9 mouse cellular contexts compared by ENCODE assay signal in genomic region chr2:45104511-45105055, GRCm38 (mm10). TPM values are rescaled to one million over a fixed set of nuclear protein-coding genes. Genes with fewer than 3 reads are reported as not detected.
A peak's percentile ranks its signal among the peaks of the same experiment; 100 is the strongest.
DNase-seq lines count a peak whose midpoint lies in the region; ATAC-seq and TF ChIP-seq lines count a peak whose summit lies in the region.
"Had no signal": no experiment of that assay in that cellular context is flagged by ENCODE, and none has a peak within 500 bp of the region (broad histone marks: within the 10 kb centered on the region; RNA-seq: fewer than 3 reads in every experiment).

No protein-coding gene starts in this region.

- DNase-seq in kidney, adult 2 months: no peak
- no peak for DNase-seq in kidney, adult 9 months
- peak; percentile 27 for DNase-seq in ZHBTc4 (ENCODE audit: low read depth, low spot score)
- no peak for DNase-seq in midbrain, embryonic 10.5 days (ENCODE audit: low spot score)
- DNase-seq in adrenal gland, adult 18-20 months (ENCODE audit: low spot score in 2 of 2): no peak
- DNase-seq in cerebellum, adult 11-12 months: no peak

- no peak for TF ChIP-seq POLR2A in kidney, adult 2 months (IDR thresholded peaks at IDR 0.05; ENCODE audit: low read depth, low read length)

- no peaks in the 10 kb centered on the region for H3K9me3 ChIP-seq in forebrain, embryonic 16.5 days (ENCODE audit: control insufficient read depth, low read length)
- H3K9me3 ChIP-seq in midbrain, embryonic 10.5 days (replicated peaks): no peaks in the 10 kb centered on the region
- H3K9me3 ChIP-seq: limb, embryonic 13.5 days had no signal

- ATAC-seq in forebrain, embryonic 16.5 days: no peak
- no peak for ATAC-seq in megakaryocyte progenitor cell, adult 5-6 weeks (replicated peaks; ENCODE audit: poor library complexity)

- H3K27me3 ChIP-seq in kidney, adult 2 months (replicated peaks; ENCODE audit: control insufficient read depth, insufficient read depth, low read length): no peaks in the 10 kb centered on the region
- no peaks in the 10 kb centered on the region for H3K27me3 ChIP-seq in forebrain, embryonic 16.5 days (replicated peaks; ENCODE audit: control insufficient read depth, insufficient read depth, low read length)
- H3K27me3 ChIP-seq in midbrain, embryonic 10.5 days (ENCODE audit: low read depth, poor library complexity, severe bottlenecking): no peaks in the 10 kb centered on the region

- H3K9ac ChIP-seq in forebrain, embryonic 16.5 days (replicated peaks; ENCODE audit: low read depth, low read length): peak overlapping the region; percentile 64
- H3K9ac ChIP-seq: limb, embryonic 13.5 days had no signal

- peak overlapping the region; percentile 91 for H3K27ac ChIP-seq in kidney, adult 2 months (ENCODE audit: insufficient read depth, low read depth, low read length)
- H3K27ac ChIP-seq in forebrain, embryonic 16.5 days (ENCODE audit: low read length): peak overlapping the region; percentile 76
- H3K27ac ChIP-seq in midbrain, embryonic 10.5 days (replicated peaks): peak overlapping the region; percentile 100
- H3K27ac ChIP-seq: limb, embryonic 13.5 days had no signal

- TF ChIP-seq CTCF in kidney, adult 2 months (conservative IDR thresholded peaks at IDR 0.05; ENCODE audit: insufficient read depth, insufficient read length, low read depth, low read length): no peak

- peaks cover 31% of the 10 kb centered on the region for H3K4me1 ChIP-seq in kidney, adult 2 months (ENCODE audit: control insufficient read depth, insufficient read depth, low read length)
- H3K4me1 ChIP-seq in forebrain, embryonic 16.5 days (replicated peaks; ENCODE audit: control insufficient read depth, insufficient read depth, low read length): peaks cover 70% of the 10 kb centered on the region
- peaks cover 90% of the 10 kb centered on the region for H3K4me1 ChIP-seq in midbrain, embryonic 10.5 days

- 43% methylated on average over 7 of the region's 7 CpGs for WGBS in kidney, adult 2 months
- 6% methylated on average over 7 of the region's 7 CpGs for WGBS in forebrain, embryonic 16.5 days
- WGBS in midbrain, embryonic 10.5 days: 14% methylated on average over 7 of the region's 7 CpGs

- H3K4me2 ChIP-seq in forebrain, embryonic 16.5 days (ENCODE audit: low read length): peak overlapping the region; percentile 71

- H3K36me3 ChIP-seq in kidney, adult 2 months (ENCODE audit: control insufficient read depth, insufficient read depth, low read length): no peaks in the 10 kb centered on the region; the same call in 1 of the 2 replicates
- no peaks in the 10 kb centered on the region for H3K36me3 ChIP-seq in forebrain, embryonic 16.5 days (ENCODE audit: control insufficient read depth, insufficient read depth)
- peaks cover 20% of the 10 kb centered on the region for H3K36me3 ChIP-seq in midbrain, embryonic 10.5 days
- H3K36me3 ChIP-seq: limb, embryonic 13.5 days had no signal

- no peak overlapping the region for H3K4me3 ChIP-seq in kidney, adult 2 months (ENCODE audit: insufficient read depth, low read depth, low read length)
- H3K4me3 ChIP-seq in forebrain, embryonic 16.5 days (replicated peaks; ENCODE audit: low read length): peak overlapping the region; percentile 37
- peak overlapping the region; percentile 92 for H3K4me3 ChIP-seq in midbrain, embryonic 10.5 days
- H3K4me3 ChIP-seq: limb, embryonic 13.5 days had no signal

RNA-seq across cellular contexts. Expression of gene Zeb2, which starts 12.6 kb away (rescaled TPM):
- polyA plus RNA-seq in kidney, adult 2 months (2012; rRNA removed): 22.7 and 25.6 TPM in 2 replicates
- 120 and 151 TPM in 2 replicates for polyA plus RNA-seq in forebrain, embryonic 16.5 days (2015; fragmentation: Nextera tagmentation; extraction: Ambion mirVana)
- polyA plus RNA-seq in midbrain, embryonic 10.5 days (2016; fragmentation: Nextera tagmentation; extraction: Ambion mirVana): 48.7 and 60.6 TPM in 2 replicates
- 100 to 1,000 TPM; 150 to 168 TPM for total RNA-seq in adrenal gland, adult 18-20 months (2021)
- 188 and 189 TPM in 2 replicates for total RNA-seq in megakaryocyte progenitor cell, adult 5-6 weeks (2015)
- 138 and 151 TPM in 2 replicates for total RNA-seq in megakaryocyte progenitor cell, adult 5-6 weeks (2017)
